Mouse (Mus musculus) kidney, postnatal 10 days (tissue): ENCODE data around the gene Rufy3.

Experiments
- DNase-seq: peaks from one replicate; pipeline ENCODE4 v3.0.0; 2021; ENCODE audit warnings: mixed read lengths

The Rufy3 gene

DNA sequence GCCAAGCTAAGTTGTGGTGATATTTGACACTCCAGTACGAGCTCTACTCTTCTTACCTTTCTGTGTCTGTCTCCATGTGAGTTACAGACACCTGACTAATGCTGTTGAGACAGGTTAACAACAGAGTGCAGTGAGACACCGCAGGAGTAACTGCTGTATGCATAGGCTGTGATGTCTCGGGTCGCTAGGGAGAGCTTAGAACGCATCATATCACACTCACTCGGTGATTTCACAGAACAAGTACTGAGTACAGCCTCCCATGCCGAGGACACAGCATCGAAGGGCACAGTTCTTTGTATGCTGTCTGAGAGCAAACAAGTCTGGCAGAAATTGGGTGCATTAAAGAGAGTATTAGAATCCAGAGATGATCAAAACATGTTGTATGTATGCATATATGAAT lies 65.1 kb downstream of the Rufy3 start:
- no peak for DNase-seq

DNA sequence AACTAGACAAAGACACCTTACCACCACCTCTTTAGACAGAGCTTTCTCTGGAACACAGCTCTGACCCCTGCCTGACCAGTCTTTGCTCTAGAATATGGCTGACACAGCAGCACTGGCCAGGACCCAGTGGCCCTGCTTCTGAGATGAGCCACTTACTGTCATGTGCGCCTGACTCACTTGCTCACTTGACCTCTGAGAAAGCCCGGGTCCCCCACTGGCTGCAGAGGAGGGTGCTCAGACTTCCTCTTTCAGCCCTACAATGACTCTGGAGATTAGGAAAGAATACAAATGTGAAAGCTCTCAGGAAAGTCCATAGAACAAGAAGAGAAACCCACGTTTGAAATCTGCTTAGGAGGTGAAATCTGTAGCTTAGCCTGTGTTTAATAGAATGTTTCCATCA lies 66.0 kb downstream of the Rufy3 start:
- peak; percentile 30 for DNase-seq

DNA sequence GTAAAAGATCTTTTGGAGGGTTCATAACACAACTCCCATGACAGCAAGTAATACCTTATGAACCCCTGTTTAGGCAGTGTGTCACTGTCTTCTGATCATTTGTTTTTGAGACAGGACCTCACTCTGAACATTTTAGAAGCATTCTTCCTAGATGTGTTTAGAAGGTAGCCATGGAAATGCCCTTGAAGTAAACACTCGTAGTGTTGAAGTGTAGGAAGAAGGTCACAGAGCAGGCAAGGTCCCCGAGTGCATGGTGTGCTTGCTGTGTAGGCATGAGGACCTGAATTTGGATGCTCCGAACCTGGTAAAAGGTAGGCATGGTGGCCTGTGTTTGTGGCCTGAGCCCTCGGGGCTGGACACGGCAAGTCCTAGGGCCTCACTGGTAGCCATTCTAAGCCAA lies 66.7 kb downstream of the Rufy3 start:
- DNase-seq = no peak

- peak; percentile 65 for DNase-seq
Observed at GRCm38 (mm10) chr5:88632463-88632862, 67.6 kb downstream of the Rufy3 start.

- DNase-seq = no peak
Observed at GRCm38 (mm10) chr5:88634076-88634475, 69.2 kb downstream of the Rufy3 start.

GRCm38 (mm10) chr5:88642786-88643185 lies 77.9 kb downstream of the Rufy3 start:
- no peak for DNase-seq

GRCm38 (mm10) chr5:88643491-88643890 lies 78.7 kb downstream of the Rufy3 start:
- DNase-seq = no peak

DNA sequence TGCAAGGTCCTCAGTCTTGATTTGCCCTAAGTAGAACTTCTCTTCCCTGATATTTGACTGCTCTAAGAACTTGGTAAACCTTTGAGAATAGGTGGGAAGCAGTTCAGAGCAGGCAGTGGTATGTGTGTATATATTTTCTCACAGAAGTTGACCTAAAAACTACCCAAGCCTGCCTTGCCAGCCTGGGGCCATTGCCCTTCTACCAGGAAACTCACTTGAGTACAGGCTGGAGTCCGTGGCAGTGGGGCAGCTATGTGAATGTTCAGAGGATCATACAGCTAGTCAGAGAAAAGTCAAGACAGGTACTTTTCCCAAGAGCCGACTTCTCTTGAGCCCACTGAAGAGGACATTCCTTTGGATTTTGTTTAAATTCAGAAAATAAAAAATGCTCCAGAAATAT lies 80.1 kb downstream of the Rufy3 start:
- no peak for DNase-seq

GRCm38 (mm10) chr5:88645405-88645804 lies 80.6 kb downstream of the Rufy3 start:
- peak; percentile 30 for DNase-seq

DNA sequence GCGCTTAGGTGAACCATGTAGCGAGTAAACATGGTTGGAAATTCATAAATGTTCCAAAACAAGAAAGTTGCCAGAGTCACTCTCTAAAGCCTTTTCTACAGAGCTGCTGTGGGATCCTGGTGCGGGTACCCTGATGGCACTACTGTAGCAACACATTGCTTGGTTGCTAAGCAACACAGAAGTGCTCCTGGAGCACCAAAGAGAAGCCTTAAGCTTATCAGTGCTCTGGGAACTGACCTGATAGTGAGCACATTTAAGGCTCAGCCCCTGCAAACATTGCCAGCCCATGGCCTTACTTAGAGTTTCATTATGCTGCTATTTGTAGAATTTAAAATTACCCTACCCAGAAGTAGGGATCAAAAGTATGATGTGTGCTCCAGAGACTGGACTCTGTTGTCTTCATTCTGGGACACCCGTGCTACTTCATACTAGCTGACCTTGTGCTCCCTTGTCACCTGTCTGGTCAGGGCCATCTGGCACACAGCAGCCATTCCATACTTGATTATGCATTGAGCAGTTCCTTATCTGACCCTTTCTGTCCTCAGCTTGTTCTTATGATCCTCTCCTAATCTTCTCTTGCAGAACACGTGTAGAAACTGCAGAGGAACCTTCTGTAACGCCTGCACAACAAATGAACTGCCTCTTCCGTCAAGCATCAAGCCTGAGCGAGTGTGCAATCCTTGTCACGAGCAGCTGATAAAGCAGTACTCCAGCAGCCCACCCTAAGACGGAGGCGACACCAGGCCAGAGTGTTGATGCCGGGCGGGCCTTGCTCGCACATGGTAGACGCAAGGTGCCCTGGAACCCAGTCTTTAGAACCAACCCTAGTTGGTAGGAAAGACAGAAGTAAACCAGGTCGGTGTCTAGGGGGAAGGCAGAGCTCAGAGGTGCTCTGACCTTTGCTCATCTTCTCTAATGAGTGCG lies 84.7 kb downstream of the Rufy3 start:
- DNase-seq = no peak

- DNase-seq = no peak
Observed at GRCm38 (mm10) chr5:88652589-88652988, 87.7 kb downstream of the Rufy3 start.

DNA sequence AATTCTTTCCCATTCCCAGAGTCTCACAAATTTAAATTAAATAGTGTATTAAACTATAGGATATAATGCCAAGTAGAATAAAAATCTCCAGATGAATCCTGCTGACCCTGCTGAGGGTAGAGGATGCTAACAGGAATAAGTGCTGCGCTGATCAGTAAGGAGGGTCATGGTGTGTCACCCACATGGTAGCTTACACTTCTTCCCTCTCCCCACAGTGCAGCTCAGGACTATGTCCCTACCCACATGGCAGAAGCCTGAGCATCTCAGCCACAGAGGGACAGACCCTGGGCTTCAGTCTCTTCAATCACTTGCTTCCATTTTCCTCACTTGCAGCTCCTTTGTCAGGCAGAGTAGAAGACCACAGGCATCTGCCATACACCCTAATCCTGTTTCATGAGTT lies 93.0 kb downstream of the Rufy3 start:
- no peak for DNase-seq

DNA sequence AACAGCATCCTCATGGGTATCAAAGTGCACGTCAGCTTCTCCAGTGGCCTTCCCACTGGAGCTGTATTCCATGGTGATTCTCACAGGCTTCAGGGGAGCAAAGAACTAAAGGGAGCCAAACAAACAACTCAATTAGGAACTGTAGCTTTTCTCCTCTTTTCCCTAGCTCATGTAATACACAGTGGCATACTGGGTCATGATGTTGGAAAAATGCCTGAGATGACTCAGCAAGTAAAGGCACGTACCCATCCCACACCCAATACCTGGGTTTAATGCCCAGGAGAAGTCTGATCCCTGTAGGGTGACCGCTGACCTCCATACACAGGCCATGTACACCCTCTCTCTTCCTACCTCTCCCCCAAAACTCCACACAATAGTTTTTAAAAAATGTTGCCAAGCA lies 98.3 kb downstream of the Rufy3 start:
- DNase-seq = no peak

GRCm38 (mm10) chr5:88663875-88664274 lies 99.0 kb downstream of the Rufy3 start:
- DNase-seq = no peak

GRCm38 (mm10) chr5:88674703-88675442 lies 110.0 kb downstream of the Rufy3 start:
- DNase-seq = peak; percentile 70

GRCm38 (mm10) chr5:88675443-88676387 lies 110.9 kb downstream of the Rufy3 start, which contains the start of gene Grsf1:
TSS of gene Grsf1 (minus strand) at chr5:88676171.
- peak; percentile 97 for DNase-seq

GRCm38 (mm10) chr5:88678929-88679328 lies 114.1 kb downstream of the Rufy3 start:
- DNase-seq = no peak

DNA sequence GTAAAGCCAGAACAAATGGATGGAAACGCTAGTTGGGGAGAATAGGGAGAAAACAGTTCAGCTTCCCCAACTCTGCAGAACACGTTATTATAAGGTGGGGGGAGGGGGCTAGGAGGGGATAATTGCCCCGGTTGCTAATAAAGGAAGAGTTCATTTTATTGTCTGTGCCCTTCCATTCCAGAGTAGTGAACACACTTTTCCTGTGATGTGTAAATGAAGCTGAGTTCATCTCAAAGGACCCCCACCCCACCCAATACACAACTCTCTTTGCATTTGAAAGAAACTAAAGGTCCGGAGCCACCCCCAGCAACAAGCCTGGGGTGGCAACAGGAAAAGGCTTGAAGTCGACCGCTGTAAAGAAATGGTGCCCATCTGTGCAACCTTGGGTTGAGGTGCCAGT lies 114.5 kb downstream of the Rufy3 start:
- no peak for DNase-seq

- DNase-seq = no peak
Observed at GRCm38 (mm10) chr5:88680567-88680966, 115.7 kb downstream of the Rufy3 start.

- DNase-seq = no peak
Observed at GRCm38 (mm10) chr5:88683706-88684105, 118.9 kb downstream of the Rufy3 start.

GRCm38 (mm10) chr5:88684226-88684625 lies 119.4 kb downstream of the Rufy3 start:
- DNase-seq = no peak

- no peak for DNase-seq
Observed at GRCm38 (mm10) chr5:88685306-88685705, 120.5 kb downstream of the Rufy3 start.
